Mouse (Mus musculus) right cerebral cortex, postnatal 36 days (tissue): ENCODE measurements around the gene Krtap3-1.
"Not testable (repeated sequence)": the region's sequence is repeated elsewhere in the genome, so short reads cannot be mapped to it uniquely, and the experiment has no call there.

Experiments used
- DNase-seq, 2 experiments: peaks; one replicate each; pipeline ENCODE4 v3.0.0; 2022; ENCODE audit warnings: low spot score in 2 of 2, mixed read lengths in 1 of 2

The Krtap3-1 gene

DNA sequence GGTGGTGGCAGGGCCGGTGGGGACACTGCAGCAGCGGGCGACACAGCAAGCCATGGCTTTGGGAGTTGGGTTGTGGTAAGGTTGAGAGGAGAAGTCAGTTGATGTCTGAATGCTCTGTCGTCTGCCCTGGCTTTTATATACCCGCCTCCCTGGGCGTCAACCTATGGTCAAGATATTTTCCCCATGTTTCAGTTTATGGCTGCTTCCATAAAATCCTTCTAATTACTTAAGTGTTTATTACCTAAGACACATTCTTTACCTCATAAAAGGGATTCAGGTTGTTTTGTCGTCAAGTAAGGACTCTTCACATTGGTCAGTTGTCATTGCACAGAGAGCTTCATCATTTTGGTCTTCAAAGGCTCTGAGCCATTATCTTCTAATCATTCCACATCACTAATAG is at the start of gene Krtap3-1:
Krtap3-1 (minus strand) TSS at position 101 of the 400 bp plus-strand sequence.
- DNase-seq = no peak

DNA sequence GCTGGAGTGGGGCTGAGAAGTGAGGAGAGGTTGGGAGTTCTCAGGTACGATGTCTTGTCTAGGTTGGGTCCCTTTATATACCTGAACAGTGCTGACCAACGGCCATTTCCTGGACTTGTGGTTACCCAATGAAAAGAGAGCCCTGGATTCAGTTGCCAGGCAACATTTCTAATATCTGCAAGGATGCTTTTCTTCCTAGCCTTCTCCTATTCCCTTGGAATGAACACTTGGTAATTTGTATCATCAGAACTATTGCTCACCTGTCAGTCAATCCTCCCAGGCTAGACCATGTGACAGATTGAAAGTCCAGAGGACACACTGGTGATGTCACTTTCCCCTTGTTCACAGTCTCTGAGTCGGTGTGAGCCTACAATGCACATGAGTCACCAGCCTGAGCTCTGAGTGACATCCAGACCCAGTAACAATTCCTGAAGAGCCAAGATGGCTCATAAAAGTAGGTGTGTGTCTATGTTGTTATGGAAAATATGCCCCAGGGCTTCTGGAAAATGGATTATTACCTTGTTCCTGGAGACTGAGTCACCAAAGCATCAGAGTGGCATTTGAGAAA is 48.5 kb upstream of the Krtap3-1 start, which contains the start of gene Krtap2-4:
Krtap2-4 (minus strand) TSS at position 51 of the 568 bp plus-strand sequence.
- no peak for DNase-seq

DNA sequence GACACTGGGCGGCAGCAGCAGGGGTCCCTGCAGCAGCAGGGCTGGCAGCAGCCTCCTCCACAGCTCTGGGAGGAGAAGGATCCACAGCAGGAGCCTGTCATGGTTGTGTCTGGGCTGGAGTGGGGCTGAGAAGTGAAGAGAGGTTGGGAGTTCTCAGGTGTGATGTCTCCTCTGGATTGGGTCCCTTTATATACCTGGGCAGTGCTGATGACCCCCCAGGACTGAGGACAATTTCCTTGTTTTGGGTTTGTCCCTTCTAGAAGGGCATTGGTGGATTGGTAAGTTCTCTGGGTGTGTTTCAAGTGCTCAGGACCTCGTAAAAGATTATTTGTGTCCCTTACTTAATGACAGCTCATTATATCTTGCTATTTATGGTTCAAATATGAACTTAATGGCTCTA is 43.7 kb upstream of the Krtap3-1 start, which contains the start of gene Gm11937:
Gm11937 (minus strand) TSS at position 101 of the 400 bp plus-strand sequence.
- DNase-seq = not testable (repeated sequence)

DNA sequence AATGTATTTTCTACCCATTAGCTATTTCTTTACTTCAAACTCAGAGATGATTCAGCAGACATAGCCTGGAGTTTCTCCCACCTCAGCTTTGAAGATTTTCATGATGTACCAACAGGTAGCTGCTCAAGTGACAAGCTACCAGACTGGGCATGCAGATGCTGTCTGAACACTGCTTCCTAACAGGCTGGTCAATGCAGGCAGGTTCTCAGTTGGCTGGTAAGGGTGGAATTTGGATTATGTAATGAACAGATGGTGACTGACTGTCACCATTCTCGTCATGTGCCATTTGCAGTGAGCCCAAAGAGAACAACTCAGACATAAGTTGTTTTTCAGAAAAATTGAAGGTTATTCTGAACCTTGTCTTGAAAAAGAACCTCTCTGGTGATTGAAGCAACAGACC is 42.7 kb upstream of the Krtap3-1 start:
- DNase-seq = peak; percentile 50 to 58

DNA sequence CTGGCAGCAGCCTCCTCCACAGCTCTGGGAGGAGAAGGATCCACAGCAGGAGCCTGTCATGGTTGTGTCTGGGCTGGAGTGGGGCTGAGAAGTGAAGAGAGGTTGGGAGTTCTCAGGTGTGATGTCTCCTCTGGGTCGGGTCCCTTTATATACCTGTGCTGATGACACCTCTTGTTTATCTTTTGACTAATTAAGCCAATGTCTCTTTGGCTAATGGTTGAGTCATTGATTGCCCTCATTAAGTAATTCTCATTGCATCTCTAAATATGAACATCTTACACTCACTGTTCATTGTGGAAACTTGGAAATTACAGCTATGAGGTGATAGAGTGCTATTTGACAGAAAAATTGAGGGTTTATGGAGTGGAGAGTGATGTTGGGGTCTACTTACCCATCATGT is 36.8 kb upstream of the Krtap3-1 start, which contains the start of gene Gm11938:
Gm11938 (minus strand) TSS at position 101 of the 400 bp plus-strand sequence.
- DNase-seq = not testable (repeated sequence)

DNA sequence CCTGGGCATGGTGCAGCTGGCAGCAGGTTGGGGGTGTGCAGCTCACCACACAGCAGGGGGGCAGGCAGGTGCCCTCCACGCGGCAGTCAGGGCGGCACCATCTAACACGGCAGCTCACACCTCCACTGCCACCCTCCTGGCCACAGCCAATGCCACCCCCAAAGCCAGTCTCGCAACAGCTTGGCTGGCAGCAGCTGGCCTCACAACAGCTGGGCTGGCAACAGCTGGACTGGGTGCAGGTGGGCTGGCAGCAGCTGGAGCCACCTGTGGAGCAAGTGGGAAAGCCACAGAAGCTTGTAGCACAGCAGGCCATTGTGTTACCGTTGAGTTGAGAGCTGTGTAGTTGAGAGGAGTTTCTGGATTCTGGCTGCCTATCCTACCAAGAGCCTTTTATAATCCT is 31.3 kb upstream of the Krtap3-1 start, which contains the start of gene Krtap9-3:
Krtap9-3 (minus strand) TSS at position 364 of the 400 bp plus-strand sequence.
- not testable (repeated sequence) for DNase-seq

DNA sequence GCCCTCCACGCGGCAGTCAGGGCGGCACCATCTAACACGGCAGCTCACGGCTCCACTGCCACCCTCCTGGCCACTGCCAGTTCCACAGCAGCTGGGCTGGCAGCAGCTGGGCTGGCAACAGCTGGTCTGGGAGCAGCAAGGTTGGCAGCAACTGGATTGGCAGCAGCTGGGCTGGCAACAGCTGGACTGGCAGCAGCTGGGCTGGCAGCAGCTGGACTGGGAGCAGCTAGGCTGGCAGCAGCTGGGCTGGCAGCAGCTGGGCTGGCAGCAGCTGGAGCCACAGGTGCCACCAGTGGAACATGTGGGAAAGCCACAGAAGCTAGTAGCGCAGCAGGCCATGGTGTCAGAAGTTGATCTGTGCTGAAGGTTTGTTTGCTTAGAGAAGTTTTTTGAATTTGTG is 24.6 kb upstream of the Krtap3-1 start, which contains the start of gene Krtap1-3:
Krtap1-3 (minus strand) TSS at position 359 of the 400 bp plus-strand sequence.
- DNase-seq = no peak

DNA sequence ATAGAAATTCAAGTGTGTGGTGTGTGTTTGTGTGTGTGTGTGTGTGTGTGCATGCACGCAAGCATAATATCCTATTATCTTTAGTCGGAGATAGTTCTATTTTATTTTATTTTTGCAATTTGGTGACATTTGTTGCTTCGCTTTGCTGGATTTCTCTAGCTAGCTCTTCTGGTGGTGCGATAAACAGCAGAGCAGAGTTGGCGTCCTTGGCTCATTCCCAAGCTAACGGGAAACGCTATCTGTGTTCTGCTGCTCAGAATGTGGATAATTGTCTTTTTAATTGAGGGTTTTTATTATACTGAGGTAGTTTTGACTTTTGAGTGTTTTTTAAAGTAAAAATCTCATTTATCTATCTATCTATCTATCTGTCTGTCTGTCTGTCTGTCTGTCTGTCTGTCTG is 18.7 kb upstream of the Krtap3-1 start:
- DNase-seq = no peak

DNA sequence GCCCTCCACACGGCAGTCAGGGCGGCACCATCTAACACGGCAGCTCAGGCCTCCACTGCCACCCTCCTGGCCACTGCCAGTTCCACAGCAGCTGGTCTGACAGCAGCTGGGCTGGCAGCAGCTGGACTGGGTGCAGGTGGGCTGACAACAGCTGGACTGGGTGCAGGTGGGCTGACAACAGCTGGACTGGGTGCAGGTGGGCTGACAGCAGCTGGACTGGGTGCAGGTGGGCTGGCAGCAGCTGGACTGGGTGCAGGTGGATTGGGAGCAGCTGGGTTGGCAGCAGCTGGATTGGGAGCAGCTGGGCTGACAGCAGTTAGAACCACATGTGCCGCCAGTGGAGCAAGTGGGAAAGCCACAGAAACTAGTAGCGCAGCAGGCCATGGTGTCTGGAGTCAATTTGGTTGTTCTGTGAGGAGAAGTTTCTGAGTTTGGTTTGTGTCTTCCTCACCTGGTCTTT is 16.8 kb upstream of the Krtap3-1 start, which contains the start of gene Krtap1-4:
Krtap1-4 (minus strand) TSS at position 410 of the 460 bp plus-strand sequence.
- no peak for DNase-seq

DNA sequence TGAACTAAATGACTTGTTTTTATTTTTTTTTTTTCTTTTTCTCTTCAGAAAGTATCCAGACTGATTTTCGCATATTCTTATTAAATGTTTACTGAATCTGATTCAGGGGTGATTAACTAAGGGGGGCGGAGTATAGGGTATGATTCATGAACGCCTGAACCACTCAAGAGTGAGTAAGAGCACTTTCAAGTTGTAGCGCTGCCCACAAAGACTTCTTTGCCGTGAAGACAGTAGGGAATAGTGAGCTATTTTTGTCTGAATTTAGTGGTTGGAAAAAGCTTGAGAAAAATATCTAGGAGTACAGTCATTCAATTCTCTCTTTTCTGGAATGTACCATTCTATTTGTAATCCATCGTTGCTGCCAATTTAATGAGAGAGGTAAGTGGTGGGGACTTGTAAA is 15.1 kb upstream of the Krtap3-1 start:
- DNase-seq = no peak

DNA sequence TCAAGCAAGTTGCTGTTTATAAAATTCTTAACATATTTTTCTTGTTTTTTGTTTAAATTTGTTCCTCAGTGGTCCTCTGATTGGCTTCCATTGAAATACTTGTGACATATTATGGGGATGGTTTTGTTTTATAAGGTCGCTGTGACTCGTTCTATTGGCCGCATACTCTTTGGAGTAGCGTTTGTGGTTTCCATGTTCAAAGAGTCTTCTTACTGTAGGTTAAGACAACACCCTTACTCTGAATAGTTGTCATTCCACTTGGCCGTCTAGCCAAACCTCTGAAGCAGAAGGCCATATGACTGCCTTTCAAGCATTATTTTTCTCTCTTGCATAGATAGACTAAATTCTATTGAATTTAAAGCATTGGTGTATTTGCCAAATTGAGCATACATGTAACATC is 14.6 kb upstream of the Krtap3-1 start:
- no peak for DNase-seq

DNA sequence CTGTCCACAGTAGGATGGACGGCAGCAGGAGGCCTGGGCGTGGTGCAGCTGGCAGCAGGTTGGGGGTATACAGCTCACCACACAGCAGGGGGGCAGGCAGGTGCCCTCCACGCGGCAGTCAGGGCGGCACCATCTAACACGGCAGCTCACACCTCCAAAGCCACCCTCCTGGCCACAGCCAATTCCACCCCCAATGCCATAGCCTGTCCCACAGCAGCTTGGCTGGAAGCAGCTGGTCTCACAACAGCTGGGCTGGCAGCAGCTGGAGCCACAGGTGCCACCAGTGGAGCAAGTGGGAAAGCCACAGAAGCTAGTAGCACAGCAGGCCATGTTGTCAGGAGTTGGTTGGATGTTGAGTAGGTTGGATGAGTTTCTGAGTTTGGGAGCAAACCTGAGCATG is 14.2 kb upstream of the Krtap3-1 start, which contains the start of gene Krtap1-5:
Krtap1-5 (minus strand) TSS at position 381 of the 400 bp plus-strand sequence.
- DNase-seq = no peak

DNA sequence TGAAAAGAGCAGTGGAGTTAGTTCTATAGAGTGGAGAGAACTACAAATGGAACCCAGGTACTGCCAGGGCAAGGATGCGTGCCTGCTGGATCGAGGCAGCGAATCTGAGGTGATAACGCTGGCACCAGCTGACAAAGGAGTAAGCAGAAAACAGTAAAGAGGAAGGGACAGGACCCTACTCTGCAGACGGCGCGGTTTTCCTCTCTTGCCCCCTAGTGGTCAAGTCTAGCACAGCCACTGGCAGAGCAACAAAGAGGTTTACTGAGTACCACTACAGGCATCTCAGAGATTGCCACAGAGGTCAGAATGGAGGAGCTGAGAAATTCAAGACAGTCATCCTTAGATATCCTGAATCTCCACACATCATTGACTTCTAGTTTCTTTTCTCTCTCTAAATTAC is 7.7 kb upstream of the Krtap3-1 start:
- no peak for DNase-seq

DNA sequence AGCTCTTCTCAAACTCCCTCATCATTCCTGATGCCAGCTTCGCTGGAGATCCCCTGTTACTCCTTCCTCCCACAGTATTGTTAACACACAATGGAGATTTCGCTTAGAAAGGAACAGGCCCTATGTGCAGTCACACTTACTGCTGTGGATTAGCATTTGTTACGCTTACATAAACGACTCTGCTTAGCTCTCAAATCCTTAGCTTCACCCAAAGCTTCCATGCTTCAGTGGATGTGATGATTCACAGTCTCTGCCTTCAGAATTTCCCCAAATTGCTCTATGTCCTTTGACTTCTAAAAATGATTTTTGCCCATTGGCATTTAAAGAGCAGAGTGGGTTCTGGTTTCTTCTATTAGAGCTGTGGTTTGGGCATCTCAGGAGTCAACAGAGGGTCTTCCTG is 6.7 kb upstream of the Krtap3-1 start:
- DNase-seq = no peak

DNA sequence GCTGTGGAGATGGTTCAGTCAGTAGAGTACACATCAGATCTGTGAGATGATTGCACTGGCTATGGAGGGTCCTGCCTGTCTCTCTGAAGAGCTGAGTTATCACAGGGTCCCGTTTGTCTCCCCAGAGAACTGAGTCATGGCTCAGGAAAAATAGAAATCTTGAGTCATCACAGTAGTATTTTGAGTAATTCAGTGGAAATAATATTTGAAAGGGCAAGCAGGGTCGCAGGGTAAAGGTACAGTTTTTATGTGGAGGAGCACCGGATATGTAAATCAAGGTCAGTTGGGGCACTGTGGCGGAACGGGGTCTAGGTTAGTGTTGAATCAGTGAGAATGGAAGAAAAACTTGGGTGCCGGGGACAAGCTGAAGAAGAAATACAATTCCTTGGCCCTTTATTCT is 3.9 kb downstream of the Krtap3-1 start:
- DNase-seq = no peak

DNA sequence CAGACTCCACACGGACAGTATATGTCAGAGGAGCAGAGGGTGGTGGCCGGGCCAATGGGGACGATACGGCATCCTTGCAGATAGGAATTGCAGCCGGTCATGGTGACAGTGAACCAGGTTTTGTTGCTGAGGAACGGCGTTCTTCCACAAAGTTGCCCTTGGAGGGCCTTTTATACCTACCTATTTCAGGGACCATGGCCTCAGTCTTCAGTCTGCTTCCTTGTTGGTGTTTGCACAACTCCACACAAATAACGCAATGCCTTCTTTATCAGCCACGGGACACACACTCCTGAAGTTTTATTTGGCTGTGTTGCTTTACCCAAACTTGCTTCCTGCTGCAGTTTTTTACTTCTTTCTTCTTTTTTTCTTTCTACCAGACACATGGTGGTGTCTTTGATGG is 7.1 kb downstream of the Krtap3-1 start, which contains the start of gene Gm11939:
Gm11939 (minus strand) TSS at position 101 of the 400 bp plus-strand sequence.
- no peak for DNase-seq

DNA sequence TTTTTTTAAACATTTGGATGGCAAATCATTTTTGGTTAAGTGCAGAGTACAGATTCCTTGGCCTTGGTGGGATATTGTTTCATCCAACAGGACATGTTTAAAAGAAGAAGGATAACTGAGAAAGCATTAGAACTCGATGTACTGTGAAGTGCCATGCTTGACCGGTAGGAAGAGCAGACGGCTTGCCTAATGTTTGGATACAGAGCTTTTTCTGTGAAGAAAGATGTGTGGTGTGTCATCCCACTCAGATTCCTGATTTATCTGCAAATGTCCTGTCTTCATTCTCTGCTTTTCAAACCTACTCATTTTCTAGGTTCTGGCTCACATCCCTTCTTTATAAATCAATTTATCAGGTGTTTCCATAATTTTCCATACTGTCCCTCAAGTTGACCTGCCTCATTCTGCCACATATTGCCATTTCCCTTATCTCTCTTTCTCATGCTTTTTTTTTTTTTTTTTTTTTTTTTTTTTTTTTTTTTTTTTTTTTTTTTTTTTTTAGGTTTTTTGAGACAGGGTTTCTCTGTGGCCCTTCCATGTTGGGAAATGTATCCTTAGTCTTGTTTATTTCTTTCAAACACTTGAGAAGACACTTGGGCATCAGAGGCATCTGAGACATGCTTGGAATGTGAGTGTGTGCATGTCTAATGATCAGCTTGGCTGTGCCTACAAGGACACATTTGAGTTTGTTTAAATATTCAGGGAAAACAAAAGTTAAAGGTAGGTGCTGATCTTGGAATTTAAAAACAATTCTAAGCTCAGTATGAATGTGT is 8.3 kb downstream of the Krtap3-1 start:
- DNase-seq = peak in 1 of 2 experiments; percentile 9

DNA sequence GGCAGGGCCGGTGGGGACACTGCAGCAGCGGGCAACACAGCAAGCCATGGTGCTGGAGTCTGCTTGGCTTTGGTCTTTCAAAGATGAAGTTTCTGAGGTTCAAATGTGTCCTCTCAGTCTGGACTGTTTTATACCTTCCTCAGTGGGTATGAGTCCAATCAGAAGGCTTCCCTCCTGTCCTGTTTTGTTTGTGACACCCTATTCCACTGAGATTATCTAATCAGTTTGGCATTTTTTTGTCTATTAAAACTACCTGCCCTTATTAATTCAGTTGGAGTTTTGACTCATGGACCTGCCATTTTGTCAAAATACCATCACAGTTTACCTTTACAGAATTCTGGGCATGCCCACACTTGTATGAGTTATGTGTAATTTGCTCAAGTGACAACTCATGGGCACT is 9.7 kb downstream of the Krtap3-1 start, which contains the start of gene Krtap3-2:
Krtap3-2 (minus strand) TSS at position 101 of the 400 bp plus-strand sequence.
- no peak for DNase-seq

DNA sequence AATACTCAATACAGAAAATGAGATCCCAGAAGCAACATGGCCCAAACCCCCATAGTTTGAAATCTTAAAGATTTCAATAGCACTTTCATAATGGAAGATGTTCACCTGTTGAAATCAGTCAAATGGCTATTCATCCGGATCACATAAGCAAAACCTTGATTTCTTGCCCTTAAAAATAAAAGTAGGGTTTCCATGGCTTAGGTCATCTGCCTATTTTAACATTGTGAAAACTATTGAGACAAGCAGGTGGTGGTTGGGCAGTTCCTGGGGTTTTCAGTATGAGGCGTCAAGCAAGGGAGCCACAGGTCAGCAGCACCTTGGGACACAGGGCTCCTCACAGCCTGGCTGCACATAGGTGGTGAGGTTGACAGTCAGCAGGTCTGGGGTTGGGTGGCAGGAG is 10.2 kb downstream of the Krtap3-1 start:
- no peak for DNase-seq

DNA sequence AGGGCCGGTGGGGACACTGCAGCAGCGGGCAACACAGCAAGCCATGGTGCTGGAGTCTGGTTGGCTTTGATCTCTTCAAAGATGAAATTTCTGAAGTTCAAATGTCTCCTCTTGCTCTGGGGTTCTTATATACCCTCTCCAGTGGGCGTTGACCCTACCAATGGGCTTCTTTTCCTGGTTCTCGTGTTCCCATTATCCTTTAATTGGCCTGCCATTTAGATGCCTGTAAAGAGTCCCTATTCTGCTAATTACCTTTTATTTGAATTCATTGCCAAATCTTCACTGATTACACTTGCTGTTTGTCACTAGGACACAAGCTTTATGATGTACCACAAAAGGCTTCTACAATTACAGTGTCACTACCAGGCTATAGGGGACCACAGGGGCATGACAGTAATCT is 15.7 kb downstream of the Krtap3-1 start, which contains the start of gene Krtap3-3:
Krtap3-3 (minus strand) TSS at position 101 of the 400 bp plus-strand sequence.
- no peak for DNase-seq

DNA sequence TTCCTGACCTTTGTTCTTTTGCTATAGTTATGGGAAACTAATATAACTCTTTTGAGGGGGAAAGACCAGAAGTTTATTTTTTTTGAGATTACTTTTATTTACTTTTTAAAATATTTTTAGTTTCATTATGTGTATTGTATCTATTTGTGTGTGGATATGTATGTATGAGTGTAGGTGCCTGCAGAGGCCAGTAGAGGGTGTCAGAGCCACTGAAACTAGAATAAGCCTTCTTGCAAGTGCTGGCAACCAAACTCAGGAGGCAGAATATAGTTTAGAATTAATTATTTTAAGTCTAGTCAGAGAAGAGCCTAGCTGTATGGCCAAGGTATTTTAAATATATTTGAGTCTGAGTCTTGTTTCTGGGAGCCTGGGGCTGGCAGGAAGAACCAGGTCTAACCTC is 18.5 kb downstream of the Krtap3-1 start:
- DNase-seq = no peak

DNA sequence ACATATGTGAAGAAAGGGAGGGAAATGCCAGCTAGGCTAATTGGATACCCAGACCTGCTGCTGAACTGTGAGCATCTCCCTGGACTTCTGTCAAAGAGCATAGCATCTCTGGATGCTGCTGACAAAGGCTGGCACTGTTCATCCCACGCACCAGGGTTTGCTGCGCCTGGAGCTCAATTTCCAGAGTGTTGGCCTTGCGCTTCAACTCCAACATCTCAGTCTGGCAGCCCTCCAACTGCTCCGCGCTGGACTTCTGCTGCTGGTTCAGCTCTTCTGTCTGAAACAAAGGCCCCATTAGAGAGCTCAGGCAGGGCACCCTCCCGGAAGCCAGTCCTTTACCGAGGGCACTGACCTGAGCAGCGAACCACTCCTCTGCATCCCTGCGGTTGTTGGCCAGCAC is 26.7 kb downstream of the Krtap3-1 start:
- peak; percentile 18 to 34 for DNase-seq
